Mouse (Mus musculus) stomach, postnatal 0 days (tissue): ENCODE results near the gene Zbtb1.
A peak's percentile ranks its signal among the peaks of the same experiment; 100 is the strongest.

Experiments used
- CTCF ChIP-seq: IDR thresholded peaks from 2 replicates; pipeline ENCODE4 v1.5.1; 2016; ENCODE audit warnings: antibody characterized with exemption, low read depth, mild to moderate bottlenecking, moderate library complexity
- EP300 ChIP-seq: optimal IDR thresholded peaks from 2 replicates; pipeline ENCODE3; 2016; ENCODE audit warnings: antibody characterized with exemption

- TF ChIP-seq CTCF: peak; percentile 32; the same call in 1 of the 2 replicates
- TF ChIP-seq EP300: no peak
These were observed 3.1 kb downstream of the Zbtb1 start for GRCm38 (mm10) chr12:76372881-76373818.
